Mouse (Mus musculus) frontal cortex, postnatal 14 days (tissue): Measurements from ENCODE around the gene Moxd1.

Experiments
- DNase-seq, 2 experiments: peaks; one replicate each; pipeline ENCODE4 v3.0.0; 2022; ENCODE audit warnings: low spot score in 2 of 2

Moxd1 gene

DNA sequence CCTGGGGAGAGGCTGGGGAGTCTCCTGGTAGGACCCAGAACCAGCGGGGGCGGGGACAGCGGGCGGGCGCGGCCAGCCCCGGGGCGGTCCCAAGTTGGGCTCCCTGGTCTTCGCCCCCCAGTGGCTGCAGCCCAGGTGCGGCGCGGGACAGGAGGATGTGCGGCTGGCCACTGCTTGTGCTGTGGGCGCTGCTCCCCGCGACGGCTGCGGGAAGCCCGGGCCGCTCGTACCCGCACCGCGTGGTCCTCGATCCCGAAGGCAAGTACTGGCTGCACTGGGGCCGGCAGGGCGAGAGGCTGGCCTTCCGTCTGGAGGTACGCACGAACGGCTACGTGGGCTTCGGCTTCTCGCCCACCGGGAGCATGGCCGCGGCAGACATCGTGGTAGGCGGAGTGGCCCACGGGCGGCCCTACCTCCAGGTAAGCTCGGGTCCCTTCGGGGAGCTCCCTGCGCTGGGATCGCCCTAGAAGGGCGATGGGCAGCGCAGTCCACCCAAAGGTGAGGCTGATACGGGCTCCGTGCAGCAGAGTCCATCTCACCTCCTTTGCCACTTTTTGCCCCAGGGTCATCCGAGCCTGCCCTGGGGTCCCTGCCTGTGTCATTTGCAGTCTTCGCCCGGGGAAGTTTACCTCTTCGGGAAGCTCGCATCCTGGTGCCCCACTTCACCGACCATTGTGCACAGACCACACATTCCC lies at the start of gene Moxd1:
Moxd1 (plus strand) TSS at position 69 of the 695 bp plus-strand sequence.
- DNase-seq, result no peak

DNA sequence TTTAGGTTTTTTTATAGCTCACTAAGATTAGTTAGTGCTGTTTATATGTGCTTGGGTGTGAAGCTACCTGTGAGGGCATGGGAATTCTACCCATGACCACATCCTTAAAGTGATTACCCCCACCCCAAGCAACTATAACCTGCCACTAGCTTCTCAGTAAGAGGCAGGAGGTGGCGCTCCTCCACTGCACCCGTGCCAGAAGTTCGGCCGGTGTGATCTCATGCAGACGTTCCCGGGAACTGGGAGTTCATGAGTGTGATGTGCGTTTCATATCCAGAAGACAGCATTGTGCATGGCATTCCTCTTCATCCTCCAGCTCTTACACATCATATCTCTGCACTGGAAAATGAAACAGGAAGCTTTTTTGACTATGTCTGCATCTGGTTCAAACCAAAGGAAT lies 32.9 kb upstream of the Moxd1 start:
- no peak for DNase-seq

- DNase-seq, result no peak
Measured at GRCm38 (mm10) chr10:24191977-24192376, 31.3 kb upstream of the Moxd1 start.

DNA sequence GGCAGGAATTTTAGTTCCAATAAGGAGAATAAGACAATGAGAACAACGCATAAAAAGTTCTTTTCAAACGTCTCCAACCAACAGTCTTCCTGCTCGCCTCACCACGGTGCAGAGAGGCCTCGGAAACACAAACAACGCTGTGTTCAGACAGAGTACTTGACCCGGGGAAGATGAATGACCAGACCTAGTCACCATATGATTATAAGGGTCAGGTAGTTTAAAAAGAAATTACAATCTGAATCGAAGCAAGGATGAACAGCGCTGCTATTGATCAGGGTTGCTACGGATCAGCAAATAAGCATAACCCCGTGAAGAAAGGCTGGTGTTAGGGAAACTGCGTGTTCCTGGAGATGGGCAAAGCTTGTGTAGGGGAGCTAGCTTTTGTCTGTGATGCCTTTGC lies 24.0 kb upstream of the Moxd1 start:
- no peak for DNase-seq

- DNase-seq, result no peak
Measured at GRCm38 (mm10) chr10:24200099-24200498, 23.2 kb upstream of the Moxd1 start.

GRCm38 (mm10) chr10:24210075-24210474 lies 13.2 kb upstream of the Moxd1 start:
- no peak for DNase-seq

- DNase-seq, result no peak
Measured at GRCm38 (mm10) chr10:24213297-24213696, 10.0 kb upstream of the Moxd1 start.

GRCm38 (mm10) chr10:24217558-24218268 lies 5.6 kb upstream of the Moxd1 start:
- no peak for DNase-seq

DNA sequence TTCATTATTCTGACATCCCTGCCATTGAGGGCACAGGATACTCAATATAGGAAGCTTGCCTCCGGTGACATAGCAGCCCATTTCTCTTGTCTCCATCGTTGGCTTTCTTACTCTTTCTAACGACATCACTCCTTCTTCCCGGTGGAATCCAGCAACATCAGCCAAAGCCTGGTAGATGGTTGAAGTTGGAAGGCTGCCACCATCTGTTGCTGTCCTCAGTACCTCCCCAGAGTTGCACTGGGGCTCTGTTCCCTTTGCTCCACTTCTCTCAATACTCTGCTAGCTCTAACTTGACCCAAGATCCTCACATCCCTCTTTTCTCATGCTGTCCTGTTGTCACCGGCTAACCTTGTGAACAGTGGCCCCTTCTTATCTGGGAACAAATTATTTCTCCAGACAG lies 2.4 kb upstream of the Moxd1 start:
- no peak for DNase-seq

- DNase-seq, result no peak
Measured at GRCm38 (mm10) chr10:24222911-24223310, 406 bp upstream of the Moxd1 start.

GRCm38 (mm10) chr10:24224591-24224990 lies 1.3 kb downstream of the Moxd1 start:
- no peak for DNase-seq

DNA sequence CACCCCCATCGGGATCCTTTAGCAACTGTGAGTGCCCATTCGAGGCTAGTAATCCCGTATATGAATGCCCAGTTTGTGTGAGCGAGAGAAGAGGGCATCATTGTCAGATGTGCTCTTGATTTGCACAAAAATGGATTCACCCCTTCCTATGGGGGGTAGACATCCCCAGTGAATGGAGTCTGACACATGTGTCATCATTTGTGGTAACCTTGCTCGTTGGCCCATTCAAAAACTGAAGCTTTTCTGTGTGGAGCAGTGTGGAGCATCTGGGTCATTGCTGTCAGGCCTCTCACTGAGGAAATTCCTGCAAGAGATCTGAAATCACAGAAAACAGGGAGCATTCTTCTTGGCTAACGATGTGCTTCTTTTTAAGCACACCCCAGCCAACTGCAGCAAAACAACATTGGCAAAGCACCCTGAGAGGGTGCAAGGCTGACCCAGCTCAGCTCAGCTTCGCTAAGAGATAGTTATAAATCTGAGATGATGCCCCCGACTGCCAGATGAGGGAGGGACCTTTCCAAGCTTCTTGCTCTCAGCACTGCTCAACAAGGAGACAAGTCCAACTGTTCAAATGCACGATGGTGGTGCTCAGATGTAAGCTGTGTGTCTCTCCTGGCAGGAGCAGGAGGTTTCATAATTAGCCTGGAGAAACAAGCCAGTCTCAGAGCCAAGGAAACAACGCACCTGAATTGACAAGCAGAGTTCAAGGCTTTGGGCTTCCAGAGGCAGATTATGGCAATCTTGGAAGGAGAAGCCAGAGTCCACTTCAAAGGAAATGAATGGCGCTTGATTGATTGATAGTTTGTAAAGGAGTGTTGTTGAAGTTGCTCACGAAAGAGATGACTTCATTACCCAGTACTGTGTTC lies 5.2 kb downstream of the Moxd1 start:
- no peak for DNase-seq

GRCm38 (mm10) chr10:24232281-24232680 lies 9.0 kb downstream of the Moxd1 start:
- no peak for DNase-seq

DNA sequence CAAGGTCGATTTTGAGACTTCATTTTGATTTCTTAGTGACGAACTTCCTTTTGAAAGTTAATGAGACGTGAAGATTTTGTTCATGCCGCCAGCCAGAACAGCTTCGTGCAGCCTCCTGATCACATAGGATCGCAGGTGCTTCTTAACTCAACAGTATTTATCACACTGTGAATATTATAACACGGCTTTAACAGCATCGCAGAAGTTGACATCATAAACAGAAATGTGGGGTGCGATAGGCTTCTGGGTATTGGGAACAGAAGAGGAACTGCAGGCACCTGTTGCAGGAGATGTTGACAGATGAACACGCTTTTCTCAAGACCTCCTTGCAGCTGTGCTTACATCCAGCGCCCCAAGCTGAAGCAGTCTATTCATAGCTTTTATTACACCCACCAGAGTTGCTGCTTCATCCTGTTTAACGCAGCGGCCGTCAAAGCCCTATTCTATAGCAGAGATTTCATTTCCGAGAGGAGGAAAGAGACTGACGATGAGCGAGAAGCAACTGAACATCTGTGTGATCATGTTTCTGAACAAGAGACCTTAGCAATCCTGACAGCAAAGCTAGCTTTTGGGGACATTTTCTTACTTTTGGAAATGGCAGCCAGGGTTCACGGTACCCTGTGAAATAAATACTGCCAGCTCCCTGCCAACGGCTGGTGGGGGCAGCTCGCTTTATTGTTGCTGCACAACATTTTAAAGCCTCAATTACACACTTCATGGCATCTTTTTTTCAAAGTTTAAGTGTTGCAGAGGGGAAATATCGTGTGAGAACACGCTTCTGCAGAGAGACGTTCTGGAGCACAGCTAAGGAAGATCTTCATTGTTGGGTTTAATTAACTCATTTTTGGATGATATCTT lies 12.3 kb downstream of the Moxd1 start:
- DNase-seq, result peak in 1 of 2 experiments; percentile 14

DNA sequence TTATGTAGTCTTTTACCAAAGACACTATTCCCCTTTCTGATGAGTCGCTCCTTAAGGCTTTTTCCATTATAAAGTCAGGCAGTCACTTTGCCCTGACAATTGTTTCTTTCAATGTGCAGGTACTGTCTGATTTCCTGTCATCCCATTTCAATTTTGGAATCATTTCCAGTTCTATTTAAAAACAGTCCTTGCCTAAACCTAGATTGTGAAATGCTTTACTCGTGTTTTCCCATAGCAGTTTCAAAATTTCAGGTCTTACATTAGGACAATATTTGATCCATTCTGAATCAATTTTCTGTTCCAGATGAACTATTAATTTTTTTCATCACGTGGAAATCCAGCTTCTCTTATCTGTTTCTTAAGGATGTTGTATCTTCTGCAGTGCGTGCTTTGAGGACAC lies 23.5 kb downstream of the Moxd1 start:
- no peak for DNase-seq

GRCm38 (mm10) chr10:24248116-24248515 lies 24.8 kb downstream of the Moxd1 start:
- DNase-seq, result no peak

DNA sequence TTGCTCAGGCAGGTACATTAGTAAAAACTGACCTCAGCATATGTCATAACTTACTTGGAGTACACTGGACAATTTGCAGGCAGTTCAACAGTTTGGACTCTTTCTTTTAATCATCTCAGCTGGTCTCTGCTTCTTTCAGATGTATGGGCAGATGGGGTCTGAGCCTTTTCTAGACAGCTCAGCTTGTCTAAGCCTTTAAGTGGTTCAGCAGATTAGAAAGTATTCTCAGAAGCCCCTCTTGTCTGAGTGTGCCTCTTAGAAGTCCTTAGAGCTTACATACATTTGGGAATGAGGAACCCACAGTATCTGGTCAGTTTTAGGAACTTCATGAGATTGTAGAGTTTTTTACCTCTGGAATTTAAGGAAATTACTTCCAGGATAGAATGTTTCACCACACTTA lies 28.3 kb downstream of the Moxd1 start:
- DNase-seq, result no peak

DNA sequence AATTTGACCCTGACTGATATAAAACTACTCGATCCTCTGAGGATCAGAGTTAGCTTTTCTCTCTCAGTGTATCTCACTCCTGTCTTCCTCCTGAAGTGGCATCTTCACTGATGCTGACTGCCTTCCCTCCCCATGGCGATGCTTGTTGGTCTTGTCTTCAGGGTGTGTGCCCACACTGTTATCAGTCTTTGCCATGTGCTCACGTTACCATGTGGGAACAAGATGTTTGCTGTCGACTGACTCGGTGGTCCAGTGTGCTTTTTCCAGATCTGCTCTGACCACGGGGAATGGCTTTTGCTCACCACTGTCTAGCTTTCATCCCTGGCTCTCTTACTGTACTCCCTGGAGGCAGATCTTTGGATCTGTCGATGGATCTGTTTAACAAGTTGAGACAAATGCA lies 34.8 kb downstream of the Moxd1 start:
- no peak for DNase-seq

- no peak for DNase-seq
Measured at GRCm38 (mm10) chr10:24258885-24259284, 35.6 kb downstream of the Moxd1 start.

GRCm38 (mm10) chr10:24259794-24260590 lies 36.7 kb downstream of the Moxd1 start:
- no peak for DNase-seq

- DNase-seq, result no peak
Measured at GRCm38 (mm10) chr10:24267520-24267919, 44.2 kb downstream of the Moxd1 start.
